Mouse (Mus musculus) liver, adult (tissue): ENCODE data around the gene Fgd2.

Source experiments
- GATA4 ChIP-seq: IDR thresholded peaks from 2 replicates; pipeline ENCODE4 v1.6.1; 2014; ENCODE audit warnings: mild to moderate bottlenecking, low read length; ENCODE audit not compliant: insufficient replicate concordance

The Fgd2 gene

GRCm38 (mm10) chr17:29398434-29399026, 37.8 kb downstream of the Fgd2 start:
- TF ChIP-seq GATA4: no peak

- TF ChIP-seq GATA4: no peak
Measured at GRCm38 (mm10) chr17:29399241-29399910, 38.7 kb downstream of the Fgd2 start.

- no peak for TF ChIP-seq GATA4
Measured at GRCm38 (mm10) chr17:29400044-29400443, 39.3 kb downstream of the Fgd2 start.

GRCm38 (mm10) chr17:29401741-29402268, 41.1 kb downstream of the Fgd2 start:
- no peak for TF ChIP-seq GATA4

GRCm38 (mm10) chr17:29403179-29403578, 42.5 kb downstream of the Fgd2 start:
- no peak for TF ChIP-seq GATA4

GRCm38 (mm10) chr17:29405501-29405900, 44.8 kb downstream of the Fgd2 start:
- no peak for TF ChIP-seq GATA4

- no peak for TF ChIP-seq GATA4
Measured at GRCm38 (mm10) chr17:29406077-29406476, 45.4 kb downstream of the Fgd2 start.

GRCm38 (mm10) chr17:29407405-29407804, 46.7 kb downstream of the Fgd2 start:
- TF ChIP-seq GATA4: no peak; the same call in 1 of the 2 replicates

- no peak for TF ChIP-seq GATA4
Measured at GRCm38 (mm10) chr17:29408364-29408763, 47.6 kb downstream of the Fgd2 start.

GRCm38 (mm10) chr17:29409800-29410343, 49.2 kb downstream of the Fgd2 start:
- no peak for TF ChIP-seq GATA4

GRCm38 (mm10) chr17:29411821-29412425, 51.2 kb downstream of the Fgd2 start:
- TF ChIP-seq GATA4: no peak

- no peak for TF ChIP-seq GATA4
Measured at GRCm38 (mm10) chr17:29414566-29414965, 53.9 kb downstream of the Fgd2 start.

- TF ChIP-seq GATA4: peak; percentile 28; the same call in 1 of the 2 replicates
Measured at GRCm38 (mm10) chr17:29415761-29416662, 55.3 kb downstream of the Fgd2 start.

GRCm38 (mm10) chr17:29416757-29417156, 56.0 kb downstream of the Fgd2 start:
- TF ChIP-seq GATA4: no peak
